Mouse (Mus musculus): ENCODE measurements around the gene Cdkl2. TPM values are rescaled to one million over a fixed set of nuclear protein-coding genes. Genes with fewer than 3 reads are reported as not detected.

The Cdkl2 gene
- total RNA-seq, 2 experiments from 2014 or later: 3.2 to 3.4 TPM

GRCm38 (mm10) chr5:92000770-92001169 is 42.9 kb downstream of the Cdkl2 start:
- intact Hi-C loops (cut with DNase I): loop anchor here (5.0 kb wide), 1 partner anchor 533 kb away; no protein-coding TSS in a partner anchor
- DNase-seq: no peak

DNA sequence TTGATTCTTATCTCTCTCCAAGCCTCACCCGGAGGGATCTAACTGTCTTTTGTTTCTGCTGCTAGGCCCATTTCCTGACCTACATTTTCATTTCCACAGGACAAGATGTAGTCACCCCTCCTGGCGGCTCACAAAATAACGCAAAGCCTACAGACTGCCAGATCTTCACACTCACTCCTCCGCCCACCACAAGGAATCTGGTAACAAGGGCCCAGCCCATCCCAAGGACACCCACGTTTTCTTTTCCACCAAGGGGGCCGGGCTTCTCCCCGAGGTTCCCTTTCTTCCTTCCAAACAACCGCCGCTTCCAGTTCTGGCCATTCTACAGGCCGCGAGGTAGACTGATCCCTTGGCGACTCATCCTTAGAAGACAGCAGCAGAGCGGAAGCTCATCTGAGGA is 49.1 kb downstream of the Cdkl2 start:
- intact Hi-C loops (cut with DNase I): no loop called here
- DNase-seq: peak in 1 of 2 experiments; percentile 13

GRCm38 (mm10) chr5:91993061-91993460 is 50.6 kb downstream of the Cdkl2 start:
- no peak for DNase-seq
- intact Hi-C loops (cut with DNase I): no loop called here

DNA sequence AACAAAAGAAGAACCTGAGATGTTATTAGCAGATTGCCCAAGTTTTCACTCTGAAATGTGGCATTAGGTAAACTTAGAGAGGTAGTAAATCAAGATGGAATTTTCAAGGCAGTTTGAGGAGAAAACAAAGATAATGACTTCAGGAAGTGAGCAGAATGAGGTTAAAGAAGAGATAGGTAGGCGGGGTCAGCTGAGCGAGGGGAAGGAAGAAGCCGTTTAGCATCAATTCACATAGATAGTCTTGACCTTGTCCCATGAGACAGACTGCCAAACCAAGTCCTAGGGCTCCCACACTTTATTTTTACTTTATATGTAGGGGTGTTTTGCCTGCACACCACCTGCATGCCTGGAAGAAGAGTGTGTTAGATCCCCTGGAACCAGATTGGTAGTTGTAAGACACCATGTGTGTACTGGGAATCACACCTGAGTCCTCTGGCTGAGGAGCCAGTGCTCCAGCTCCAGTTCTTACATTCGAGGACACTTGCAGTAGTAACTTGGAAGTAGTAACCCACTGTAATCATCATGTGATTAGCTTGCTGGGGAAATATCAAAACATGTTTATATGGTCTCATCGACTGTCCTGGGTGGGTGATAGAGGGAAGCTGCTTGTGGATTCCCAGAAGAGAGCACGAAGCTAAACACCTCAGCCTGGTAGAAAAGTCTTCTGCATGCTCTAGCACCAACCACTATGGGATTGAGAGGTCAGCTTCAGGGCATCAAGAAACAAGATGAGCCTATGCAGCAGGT is 52.3 kb downstream of the Cdkl2 start:
- DNase-seq: no peak
- intact Hi-C loops (cut with DNase I): no loop called here

GRCm38 (mm10) chr5:91989261-91989660 is 54.4 kb downstream of the Cdkl2 start:
- intact Hi-C loops (cut with DNase I): no loop called here
- no peak for DNase-seq

- intact Hi-C loops (cut with DNase I): no loop called here
- no peak for DNase-seq
Measured at GRCm38 (mm10) chr5:91987799-91988198, 55.9 kb downstream of the Cdkl2 start.

GRCm38 (mm10) chr5:91987236-91987635 is 56.4 kb downstream of the Cdkl2 start, which contains the start of gene Odaph:
Gene Odaph, plus strand, starts transcription at chr5:91987475.
- intact Hi-C loops (cut with DNase I): no loop called here
- DNase-seq: no peak

DNA sequence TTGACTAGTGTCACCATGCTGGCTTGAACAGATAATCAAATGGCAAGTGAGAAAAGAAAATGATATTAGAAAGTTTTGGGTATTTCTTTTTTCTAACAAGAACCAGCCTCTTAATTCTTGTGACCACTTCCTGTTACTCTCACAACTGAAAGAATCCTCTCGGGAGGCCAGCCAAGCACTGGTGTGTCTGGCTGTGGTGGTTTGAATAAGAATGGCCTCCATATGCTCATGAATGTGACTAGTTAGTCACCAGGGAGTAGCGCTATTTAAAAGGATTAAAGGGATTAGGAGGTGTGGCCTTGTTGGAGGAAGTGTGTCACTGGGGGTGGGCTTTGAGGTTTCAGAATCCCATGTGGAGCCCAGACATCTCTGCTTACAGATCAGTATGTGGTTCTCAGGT is 58.0 kb downstream of the Cdkl2 start:
- intact Hi-C loops (cut with DNase I): no loop called here
- no peak for DNase-seq

GRCm38 (mm10) chr5:91983490-91983889 is 60.2 kb downstream of the Cdkl2 start:
- no peak for DNase-seq
- intact Hi-C loops (cut with DNase I): no loop called here

GRCm38 (mm10) chr5:91981176-91981840 is 62.4 kb downstream of the Cdkl2 start:
- no peak for DNase-seq
- intact Hi-C loops (cut with DNase I): no loop called here

GRCm38 (mm10) chr5:91977397-91977770 is 66.3 kb downstream of the Cdkl2 start:
- DNase-seq: no peak
- intact Hi-C loops (cut with DNase I): no loop called here

DNA sequence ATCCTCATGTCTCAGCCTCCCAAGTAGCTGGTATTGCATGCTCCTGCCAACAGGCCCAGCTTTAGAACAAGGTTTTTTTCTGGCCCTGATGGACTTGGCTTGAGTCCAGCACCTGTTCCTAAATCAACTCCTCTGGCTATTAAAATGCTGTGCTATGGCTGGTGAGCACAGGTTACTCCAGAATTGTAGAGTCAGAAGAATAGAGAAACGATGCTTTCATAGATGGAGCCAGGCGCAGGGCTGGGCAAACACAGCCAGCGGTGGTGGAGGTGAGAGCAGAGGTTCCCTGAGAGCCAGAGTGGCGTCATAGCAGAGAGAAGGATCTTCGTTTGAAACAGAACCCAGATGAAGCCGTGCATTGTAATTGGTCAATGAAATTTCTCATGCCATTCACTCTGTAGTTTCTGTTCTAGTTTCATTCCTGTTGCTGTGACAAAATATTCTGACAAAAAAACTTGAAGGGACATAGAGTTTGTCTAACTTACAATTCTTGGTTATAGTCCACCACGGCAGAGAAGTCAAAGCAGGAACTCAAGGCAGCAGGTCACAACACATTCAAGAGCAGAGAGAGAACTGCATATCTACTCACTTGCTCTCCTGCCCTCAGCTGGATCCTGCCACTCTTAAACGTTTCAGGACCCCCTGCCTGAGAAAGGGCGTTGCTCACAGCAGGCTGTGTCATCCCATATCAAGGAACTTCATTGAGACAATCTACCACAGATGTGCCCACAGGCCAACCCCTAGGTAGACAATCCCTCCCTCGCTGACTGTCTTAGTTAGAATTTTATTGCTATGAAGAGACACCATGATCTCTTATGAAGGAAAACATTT is 66.9 kb downstream of the Cdkl2 start:
- intact Hi-C loops (cut with DNase I): no loop called here
- no peak for DNase-seq

- intact Hi-C loops (cut with DNase I): no loop called here
- DNase-seq: no peak
Measured at GRCm38 (mm10) chr5:91975758-91976157, 67.9 kb downstream of the Cdkl2 start.

GRCm38 (mm10) chr5:91974002-91974401 is 69.7 kb downstream of the Cdkl2 start:
- DNase-seq: no peak
- intact Hi-C loops (cut with DNase I): no loop called here

- intact Hi-C loops (cut with DNase I): no loop called here
- DNase-seq: no peak
Measured at GRCm38 (mm10) chr5:91972046-91972445, 71.6 kb downstream of the Cdkl2 start.

DNA sequence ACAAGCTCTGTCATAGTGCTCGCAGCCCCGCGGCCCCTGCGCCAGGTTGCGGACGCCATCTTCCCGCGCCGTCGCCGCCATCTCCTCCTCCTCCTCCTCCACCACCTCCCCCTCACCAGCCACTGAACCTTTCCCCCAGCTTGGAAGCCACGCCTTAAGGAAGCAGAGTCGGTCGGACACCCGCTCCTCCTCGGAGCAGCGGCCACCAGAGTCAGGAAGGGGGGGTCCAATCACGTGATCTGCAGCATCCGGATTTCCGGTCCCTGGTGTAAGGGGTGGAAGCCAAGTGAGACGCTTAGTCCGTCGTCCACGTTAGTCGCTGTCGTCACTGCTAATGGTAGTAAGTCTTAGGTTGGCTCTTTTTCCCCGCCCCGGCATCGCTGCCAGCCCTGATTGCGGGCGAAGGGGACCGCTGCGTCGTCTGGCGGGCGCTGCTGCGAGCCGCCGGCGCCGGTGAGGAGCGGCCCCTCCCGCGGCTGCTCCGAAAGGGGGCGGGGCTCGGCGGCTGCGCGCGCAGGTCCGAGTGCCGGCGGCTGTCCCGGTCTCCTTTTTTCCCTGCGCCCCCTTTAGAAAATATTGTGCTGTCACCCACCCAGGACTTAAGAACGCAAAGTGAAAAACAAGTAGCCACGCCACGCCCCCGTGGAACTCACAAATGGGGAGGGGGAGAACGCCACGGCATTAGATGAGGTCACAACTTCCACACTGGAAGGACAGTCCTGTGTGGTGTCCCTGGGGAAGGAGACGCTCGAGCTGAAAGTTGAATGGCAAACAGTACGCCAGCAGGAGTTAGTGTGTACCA is 80.8 kb downstream of the Cdkl2 start, which contains the start of gene Rchy1:
Rchy1 (minus strand) TSS at position 430 of the 802 bp plus-strand sequence.
- intact Hi-C loops (cut with DNase I): loop anchor here (10.0 kb wide), 1 partner anchor 152 kb away; no protein-coding TSS in a partner anchor
- DNase-seq: peak; percentile 86 to 90

GRCm38 (mm10) chr5:91962259-91962638 is 81.4 kb downstream of the Cdkl2 start:
- DNase-seq: no peak
- intact Hi-C loops (cut with DNase I): loop anchor here (10.0 kb wide), 1 partner anchor 153 kb away; no protein-coding TSS in a partner anchor

GRCm38 (mm10) chr5:91961370-91961769 is 82.3 kb downstream of the Cdkl2 start:
- intact Hi-C loops (cut with DNase I): loop anchor here (10.0 kb wide), 1 partner anchor 153 kb away; no protein-coding TSS in a partner anchor
- DNase-seq: no peak

- intact Hi-C loops (cut with DNase I): loop anchor here (10.0 kb wide), 1 partner anchor 154 kb away; no protein-coding TSS in a partner anchor
- no peak for DNase-seq
Measured at GRCm38 (mm10) chr5:91960606-91961254, 83.0 kb downstream of the Cdkl2 start.
